21 mouse cellular contexts compared by ENCODE assay signal in the genomic region with DNA sequence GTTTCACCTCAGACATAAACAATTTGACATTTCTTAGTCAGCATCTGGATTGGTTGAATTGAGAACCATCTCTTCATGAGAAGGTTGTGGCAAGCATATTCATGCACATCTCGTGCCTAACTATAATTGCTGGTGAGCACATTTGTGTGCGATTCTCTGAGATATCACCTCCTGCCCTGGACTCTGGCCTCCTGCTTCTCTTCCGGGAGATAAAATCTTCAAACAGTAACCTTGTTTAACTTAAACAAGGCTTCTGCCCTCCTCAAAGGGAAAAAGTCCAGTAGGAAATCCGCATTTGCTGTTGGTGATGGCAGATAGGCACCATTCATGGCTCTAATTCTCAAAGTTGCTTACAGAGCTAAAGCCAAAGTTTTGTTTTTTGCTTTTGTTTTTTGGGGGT.
DNase-seq lines count a peak whose midpoint lies in the region; ATAC-seq and TF ChIP-seq lines count a peak whose summit lies in the region.
"Had no signal": no experiment of that assay in that cellular context is flagged by ENCODE, and none has a peak within 500 bp of the region (broad histone marks: within the 10 kb centered on the region; RNA-seq: fewer than 3 reads in every experiment).

No protein-coding gene starts in this region.

- TF ChIP-seq CTCF in intestine, postnatal 0 days (IDR thresholded peaks at IDR 0.05; ENCODE audit: low read depth) = no peak

- no peak overlapping the region for H3K9ac ChIP-seq in liver, embryonic 12.5 days
- H3K9ac ChIP-seq in intestine, embryonic 15.5 days = no peak overlapping the region
- H3K9ac ChIP-seq in intestine, postnatal 0 days (ENCODE audit: low read depth, low read length) = no peak overlapping the region
- H3K9ac ChIP-seq in liver, embryonic 16.5 days (ENCODE audit: low read depth, low read length) = no peak overlapping the region
- H3K9ac ChIP-seq: embryonic facial prominence, embryonic 15.5 days; forebrain, embryonic 15.5 days; hindbrain, embryonic 15.5 days had no signal

- H3K36me3 ChIP-seq in liver, embryonic 12.5 days = no peaks in the 10 kb centered on the region
- no peaks in the 10 kb centered on the region for H3K36me3 ChIP-seq in intestine, embryonic 15.5 days
- no peaks in the 10 kb centered on the region for H3K36me3 ChIP-seq in intestine, postnatal 0 days (ENCODE audit: control insufficient read depth, insufficient read depth)
- H3K36me3 ChIP-seq in liver, embryonic 16.5 days (ENCODE audit: control insufficient read depth, insufficient read depth) = no peaks in the 10 kb centered on the region
- H3K36me3 ChIP-seq: embryonic facial prominence, embryonic 15.5 days; forebrain, embryonic 15.5 days; hindbrain, embryonic 10.5 days; hindbrain, embryonic 15.5 days had no signal

- peak; percentile 44; the same call in 1 of the 2 replicates for ATAC-seq in liver, embryonic 12.5 days
- peak; percentile 88 for ATAC-seq in intestine, embryonic 15.5 days
- peak; percentile 69; the same call in 1 of the 2 replicates for ATAC-seq in intestine, postnatal 0 days
- peak; percentile 58; the same call in 1 of the 2 replicates for ATAC-seq in liver, embryonic 16.5 days (ENCODE audit: low read depth)
- ATAC-seq in erythroblast, adult 5-6 weeks (replicated peaks; ENCODE audit: low FRiP score, poor library complexity, severe bottlenecking) = no peak
- ATAC-seq: forebrain, embryonic 15.5 days had no signal

- 44% methylated on average over 4 of the region's 4 CpGs for WGBS in liver, embryonic 12.5 days (ENCODE audit: insufficient replicate concordance)
- 22% methylated on average over 4 of the region's 4 CpGs for WGBS in intestine, embryonic 15.5 days
- WGBS in intestine, postnatal 0 days = 21% methylated on average over 4 of the region's 4 CpGs
- 25% methylated on average over 4 of the region's 4 CpGs for WGBS in liver, embryonic 16.5 days (ENCODE audit: insufficient replicate concordance)

- no peaks in the 10 kb centered on the region for H3K9me3 ChIP-seq in liver, embryonic 12.5 days (replicated peaks)
- H3K9me3 ChIP-seq in intestine, embryonic 15.5 days = no peaks in the 10 kb centered on the region
- H3K9me3 ChIP-seq in intestine, postnatal 0 days (ENCODE audit: control insufficient read depth) = no peaks in the 10 kb centered on the region
- H3K9me3 ChIP-seq in liver, embryonic 16.5 days (replicated peaks; ENCODE audit: control insufficient read depth, low read length) = no peaks in the 10 kb centered on the region
- H3K9me3 ChIP-seq: embryonic facial prominence, embryonic 15.5 days; forebrain, embryonic 15.5 days; hindbrain, embryonic 10.5 days; hindbrain, embryonic 15.5 days had no signal

- DNase-seq in liver = no peak
- DNase-seq in layer of hippocampus, adult 8-10 months (ENCODE audit: low spot score in 2 of 2) = no peak
- no peak for DNase-seq in cerebellum, postnatal 36 days
- DNase-seq: adrenal gland, adult 2 months; adrenal gland, postnatal 36 days; cerebellum, adult 2 months; cerebellum, postnatal 10 days; embryo, embryonic 11 days; gastrocnemius, postnatal 36 days; heart, adult 18-20 months had no signal

- no peak overlapping the region for H3K27ac ChIP-seq in liver, embryonic 12.5 days
- no peak overlapping the region for H3K27ac ChIP-seq in intestine, embryonic 15.5 days
- H3K27ac ChIP-seq in intestine, postnatal 0 days (ENCODE audit: low read depth, low read length) = no peak overlapping the region
- no peak overlapping the region for H3K27ac ChIP-seq in liver, embryonic 16.5 days (ENCODE audit: low read length)
- H3K27ac ChIP-seq: embryonic facial prominence, embryonic 15.5 days; forebrain, embryonic 15.5 days; hindbrain, embryonic 10.5 days; hindbrain, embryonic 15.5 days had no signal

- H3K4me3 ChIP-seq in liver, embryonic 12.5 days = no peak overlapping the region
- H3K4me3 ChIP-seq in intestine, embryonic 15.5 days (replicated peaks) = no peak overlapping the region
- H3K4me3 ChIP-seq in intestine, postnatal 0 days (ENCODE audit: low read depth, low read length) = no peak overlapping the region
- H3K4me3 ChIP-seq in liver, embryonic 16.5 days (ENCODE audit: low read depth, low read length) = no peak overlapping the region
- H3K4me3 ChIP-seq: embryonic facial prominence, embryonic 15.5 days; forebrain, embryonic 15.5 days; hindbrain, embryonic 10.5 days; hindbrain, embryonic 15.5 days had no signal

- H3K4me1 ChIP-seq in liver, embryonic 12.5 days = no peaks in the 10 kb centered on the region
- H3K4me1 ChIP-seq in intestine, embryonic 15.5 days (replicated peaks) = no peaks in the 10 kb centered on the region
- H3K4me1 ChIP-seq in intestine, postnatal 0 days (replicated peaks; ENCODE audit: control insufficient read depth, insufficient read depth, low read length) = peaks cover 4% of the 10 kb centered on the region; the same call in 1 of the 2 replicates
- H3K4me1 ChIP-seq in liver, embryonic 16.5 days (ENCODE audit: control insufficient read depth, low read depth, low read length) = no peaks in the 10 kb centered on the region; the same call in 1 of the 2 replicates
- H3K4me1 ChIP-seq: embryonic facial prominence, embryonic 15.5 days; forebrain, embryonic 15.5 days; hindbrain, embryonic 10.5 days; hindbrain, embryonic 15.5 days had no signal

- H3K27me3 ChIP-seq in liver, embryonic 12.5 days (replicated peaks) = no peaks in the 10 kb centered on the region
- H3K27me3 ChIP-seq in intestine, embryonic 15.5 days (replicated peaks) = no peaks in the 10 kb centered on the region
- H3K27me3 ChIP-seq in intestine, postnatal 0 days (replicated peaks; ENCODE audit: control insufficient read depth, insufficient read depth, low read length) = no peaks in the 10 kb centered on the region
- H3K27me3 ChIP-seq in liver, embryonic 16.5 days (ENCODE audit: control insufficient read depth, insufficient read depth, low read depth, low read length) = no peaks in the 10 kb centered on the region
- H3K27me3 ChIP-seq: CH12.LX; embryonic facial prominence, embryonic 15.5 days; forebrain, embryonic 15.5 days; hindbrain, embryonic 15.5 days had no signal

- no peak overlapping the region for H3K4me2 ChIP-seq in liver, embryonic 12.5 days
- H3K4me2 ChIP-seq in intestine, embryonic 15.5 days (replicated peaks) = no peak overlapping the region; the same call in 1 of the 2 replicates
- H3K4me2 ChIP-seq in intestine, postnatal 0 days (replicated peaks; ENCODE audit: low read depth) = 0 out of 2 replicates have a peak overlapping the region, but pooled peaks have one; percentile 17
- no peak overlapping the region for H3K4me2 ChIP-seq in liver, embryonic 16.5 days (ENCODE audit: low read depth, low read length)
- H3K4me2 ChIP-seq: embryonic facial prominence, embryonic 15.5 days; forebrain, embryonic 15.5 days; heart, embryonic 11.5 days; hindbrain, embryonic 15.5 days had no signal
